Mouse (Mus musculus) bone marrow, adult 2 months (tissue): ENCODE measurements around the gene Cebpb.

Source experiments
- CTCF ChIP-seq: fragments of 200-500 bp; IDR thresholded peaks from 2 replicates; pipeline ENCODE4 v1.5.1; 2011; ENCODE audit warnings: low read length, control low read depth; ENCODE audit not compliant: control insufficient read depth, insufficient read depth
- POLR2A ChIP-seq: fragments of 200-500 bp; IDR thresholded peaks from 2 replicates; pipeline ENCODE4 v1.6.1; 2011; ENCODE audit warnings: low read depth, mild to moderate bottlenecking, control low read depth, low read length, borderline replicate concordance; ENCODE audit not compliant: control insufficient read depth

- no peak for TF ChIP-seq POLR2A
- TF ChIP-seq CTCF, result no peak
These were observed 39.3 kb upstream of the Cebpb start for GRCm38 (mm10) chr2:167649290-167650032.
